Mouse (Mus musculus) kidney, postnatal 10 days (tissue): ENCODE measurements around the gene Hnrnpr.

Experiments
- DNase-seq: peaks from one replicate; pipeline ENCODE4 v3.0.0; 2021; ENCODE audit warnings: mixed read lengths

Gene Hnrnpr

GRCm38 (mm10) chr4:136309780-136310179 lies 962 bp upstream of the Hnrnpr start:
- peak; percentile 71 for DNase-seq

GRCm38 (mm10) chr4:136311042-136311999 lies 579 bp downstream of the Hnrnpr start:
- DNase-seq, result peak; percentile 72

- DNase-seq, result no peak
Observed at GRCm38 (mm10) chr4:136312616-136313015, 1.9 kb downstream of the Hnrnpr start.

GRCm38 (mm10) chr4:136317667-136318066 lies 6.9 kb downstream of the Hnrnpr start:
- no peak for DNase-seq

- no peak for DNase-seq
Observed at GRCm38 (mm10) chr4:136320016-136320415, 9.3 kb downstream of the Hnrnpr start.

- DNase-seq, result peak; percentile 34
Observed at GRCm38 (mm10) chr4:136324226-136324625, 13.5 kb downstream of the Hnrnpr start.

GRCm38 (mm10) chr4:136327238-136327637 lies 16.5 kb downstream of the Hnrnpr start:
- DNase-seq, result no peak

- no peak for DNase-seq
Observed at GRCm38 (mm10) chr4:136328115-136328514, 17.4 kb downstream of the Hnrnpr start.

GRCm38 (mm10) chr4:136331709-136332108 lies 21.0 kb downstream of the Hnrnpr start:
- DNase-seq, result no peak

GRCm38 (mm10) chr4:136333191-136333590 lies 22.4 kb downstream of the Hnrnpr start:
- DNase-seq, result no peak

- DNase-seq, result no peak
Observed at GRCm38 (mm10) chr4:136335065-136335464, 24.3 kb downstream of the Hnrnpr start.

GRCm38 (mm10) chr4:136337129-136337528 lies 26.4 kb downstream of the Hnrnpr start:
- DNase-seq, result peak; percentile 35

- DNase-seq, result no peak
Observed at GRCm38 (mm10) chr4:136349616-136350015, 38.9 kb downstream of the Hnrnpr start.

- DNase-seq, result peak; percentile 57
Observed at GRCm38 (mm10) chr4:136357026-136357425, 46.3 kb downstream of the Hnrnpr start.

- DNase-seq, result no peak
Observed at GRCm38 (mm10) chr4:136357429-136357828, 46.7 kb downstream of the Hnrnpr start.

GRCm38 (mm10) chr4:136367856-136368255 lies 57.1 kb downstream of the Hnrnpr start:
- DNase-seq, result no peak

GRCm38 (mm10) chr4:136369727-136370126 lies 59.0 kb downstream of the Hnrnpr start:
- peak; percentile 80 for DNase-seq

GRCm38 (mm10) chr4:136373494-136374181 lies 62.9 kb downstream of the Hnrnpr start:
- DNase-seq, result no peak

GRCm38 (mm10) chr4:136377001-136377400 lies 66.3 kb downstream of the Hnrnpr start:
- no peak for DNase-seq

GRCm38 (mm10) chr4:136383052-136383451 lies 72.3 kb downstream of the Hnrnpr start:
- no peak for DNase-seq

GRCm38 (mm10) chr4:136383839-136384238 lies 73.1 kb downstream of the Hnrnpr start:
- DNase-seq, result no peak

- DNase-seq, result no peak
Observed at GRCm38 (mm10) chr4:136387261-136387660, 76.5 kb downstream of the Hnrnpr start.

- no peak for DNase-seq
Observed at GRCm38 (mm10) chr4:136401806-136402205, 91.1 kb downstream of the Hnrnpr start.

- DNase-seq, result peak; percentile 76
Observed at GRCm38 (mm10) chr4:136407831-136408230, 97.1 kb downstream of the Hnrnpr start.
